Mouse (Mus musculus): Measurements from ENCODE around the gene Pnmal1.
A peak's percentile ranks its signal among the peaks of the same experiment; 100 is the strongest.

Pnmal1 gene

GRCm38 (mm10) chr7:16959539-16960187 lies at the start of gene Pnmal1:
TSS of gene Pnmal1 (plus strand) at chr7:16959679.
- DNase-seq (ENCODE audit: low spot score in 2 of 2) = no peak

DNA sequence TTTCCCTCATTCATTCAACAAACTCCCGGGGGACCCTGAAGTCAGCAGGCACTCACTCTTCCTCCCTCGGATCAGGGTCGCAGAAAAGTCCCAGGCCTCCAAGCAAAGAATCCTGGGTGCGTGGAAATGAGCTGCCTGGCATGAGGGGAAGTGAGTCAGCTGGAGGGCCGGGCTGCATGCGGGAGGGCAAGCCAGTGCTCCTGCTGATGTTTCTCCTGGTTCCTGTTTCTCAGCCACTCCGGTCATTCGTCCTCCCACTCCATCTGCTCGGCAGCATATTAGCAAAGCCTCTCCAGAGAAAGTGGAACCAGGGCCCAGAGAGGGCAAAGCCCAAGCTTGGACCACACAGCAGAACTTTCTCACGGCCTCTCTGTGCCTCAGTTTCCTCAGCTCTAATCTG lies 49.6 kb upstream of the Pnmal1 start:
- no peak for DNase-seq (ENCODE audit: low spot score in 2 of 2)

GRCm38 (mm10) chr7:16911904-16912303 lies 47.6 kb upstream of the Pnmal1 start:
- DNase-seq (ENCODE audit: low spot score in 2 of 2) = no peak

GRCm38 (mm10) chr7:16912360-16912759 lies 47.1 kb upstream of the Pnmal1 start:
- DNase-seq (ENCODE audit: low spot score in 2 of 2) = no peak

GRCm38 (mm10) chr7:16913806-16914452 lies 45.5 kb upstream of the Pnmal1 start:
- DNase-seq (ENCODE audit: low spot score in 2 of 2) = peak; percentile 70 to 81

- DNase-seq (ENCODE audit: low spot score in 2 of 2) = peak in 1 of 2 experiments; percentile 5
These were observed 44.8 kb upstream of the Pnmal1 start for GRCm38 (mm10) chr7:16914453-16915343.

- peak in 1 of 2 experiments; percentile 4 for DNase-seq (ENCODE audit: low spot score in 2 of 2)
These were observed 43.8 kb upstream of the Pnmal1 start for GRCm38 (mm10) chr7:16915461-16916340.

DNA sequence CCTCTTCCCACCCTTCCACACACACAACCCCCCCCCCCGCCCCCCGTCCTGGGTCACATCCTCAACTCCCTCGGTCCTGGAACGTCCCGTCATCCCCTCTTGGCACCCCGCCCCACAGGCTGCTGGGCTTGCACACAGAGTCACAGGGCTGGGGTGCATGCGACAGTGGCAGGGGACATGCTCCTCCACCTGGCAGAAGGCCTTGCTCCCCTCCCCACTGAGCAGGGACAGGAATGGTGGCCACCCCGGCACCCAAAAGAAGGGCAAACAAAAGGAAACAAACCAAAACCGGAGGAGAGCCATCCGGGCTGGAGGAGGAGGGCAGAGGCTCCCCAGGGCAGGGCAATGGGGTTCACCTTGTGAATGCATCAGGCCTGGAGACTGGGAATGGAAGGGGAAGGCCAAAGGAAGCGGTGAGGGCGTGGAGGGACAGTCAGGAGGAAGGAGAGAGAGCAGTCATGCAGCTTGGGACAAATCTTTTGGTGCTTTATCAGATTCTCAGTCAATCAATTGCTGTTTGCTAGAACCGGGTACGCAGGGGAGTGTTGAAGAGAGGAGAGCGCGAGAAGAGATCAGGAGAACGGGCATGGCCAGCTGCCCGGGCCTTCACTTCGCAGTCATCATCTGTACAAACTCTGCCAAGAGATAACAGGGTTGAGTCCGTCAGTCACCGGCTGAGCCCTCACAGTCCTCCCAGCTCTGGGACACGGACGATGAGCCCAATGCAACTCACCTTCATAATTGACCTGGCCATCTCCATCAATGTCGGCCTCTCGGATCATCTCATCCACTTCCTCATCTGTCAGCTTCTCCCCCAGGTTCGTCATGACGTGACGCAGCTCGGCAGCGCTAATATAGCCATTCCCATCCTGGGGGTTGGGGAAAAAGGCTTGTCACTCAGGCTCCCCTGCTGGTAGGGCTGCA lies 42.9 kb upstream of the Pnmal1 start:
- DNase-seq (ENCODE audit: low spot score in 2 of 2) = peak; percentile 4 to 22

DNA sequence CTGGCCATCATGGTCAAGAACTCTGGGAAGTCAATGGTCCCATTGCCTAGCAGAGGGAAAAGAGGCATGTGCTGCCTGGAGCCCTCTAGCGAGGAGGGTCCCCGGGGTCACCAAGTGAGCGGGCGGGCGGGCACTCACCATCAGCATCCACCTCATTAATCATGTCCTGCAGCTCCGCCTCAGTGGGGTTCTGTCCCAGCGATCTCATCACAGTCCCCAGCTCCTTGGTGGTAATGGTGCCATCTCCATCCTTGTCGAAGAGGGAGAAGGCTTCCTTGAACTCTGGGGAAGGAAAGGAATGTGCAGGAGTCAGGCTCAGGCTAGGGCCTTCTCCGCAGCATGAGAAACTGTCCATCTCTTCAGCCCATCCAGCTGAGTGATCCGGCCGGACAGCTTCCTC lies 42.0 kb upstream of the Pnmal1 start:
- no peak for DNase-seq (ENCODE audit: low spot score in 2 of 2)

GRCm38 (mm10) chr7:16918014-16918413 lies 41.5 kb upstream of the Pnmal1 start:
- no peak for DNase-seq (ENCODE audit: low spot score in 2 of 2)

DNA sequence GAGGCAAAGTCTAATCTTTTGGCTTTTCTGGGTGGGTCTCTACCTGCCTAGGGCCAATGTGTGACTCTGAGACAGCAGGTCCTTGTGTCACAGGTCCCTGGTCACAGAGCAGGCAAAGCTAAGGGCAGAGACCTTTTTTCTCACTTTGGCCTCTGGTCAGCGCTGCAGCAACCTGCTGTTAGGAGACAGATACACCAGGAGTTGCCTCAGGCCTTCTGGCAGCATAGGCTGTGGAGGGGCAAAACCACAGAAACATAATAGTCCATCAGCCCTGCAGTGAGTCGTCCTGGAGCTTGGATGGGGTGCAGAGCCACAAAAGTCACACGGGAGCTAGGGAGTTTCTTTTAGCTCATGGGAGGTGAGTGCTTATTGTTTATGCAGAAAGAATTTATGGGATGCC lies 40.8 kb upstream of the Pnmal1 start:
- DNase-seq (ENCODE audit: low spot score in 2 of 2) = no peak

GRCm38 (mm10) chr7:16919395-16920149 lies 39.9 kb upstream of the Pnmal1 start:
- peak in 1 of 2 experiments; percentile 65 for DNase-seq (ENCODE audit: low spot score in 2 of 2)

DNA sequence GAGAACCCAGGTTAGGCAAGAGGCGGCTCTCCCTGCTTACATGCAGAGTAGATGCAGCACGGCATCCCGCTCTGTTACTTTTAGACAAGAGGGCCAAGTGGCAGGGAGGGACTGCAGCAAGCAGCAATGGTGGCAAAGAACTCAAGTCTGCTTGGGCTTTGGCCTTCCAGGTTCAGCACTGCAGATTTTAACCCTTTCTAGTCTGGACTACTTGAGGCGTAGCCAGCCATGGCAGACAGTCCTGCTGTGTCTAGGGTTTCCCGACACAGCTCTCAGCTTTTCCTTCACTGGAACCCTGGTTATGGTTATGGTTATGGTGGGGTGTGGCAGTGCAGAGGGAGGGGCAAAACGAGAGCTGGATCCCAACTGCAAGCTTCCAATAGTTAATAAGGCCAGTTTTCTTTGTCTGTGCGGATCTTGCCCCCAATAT lies 39.3 kb upstream of the Pnmal1 start:
- no peak for DNase-seq (ENCODE audit: low spot score in 2 of 2)

DNA sequence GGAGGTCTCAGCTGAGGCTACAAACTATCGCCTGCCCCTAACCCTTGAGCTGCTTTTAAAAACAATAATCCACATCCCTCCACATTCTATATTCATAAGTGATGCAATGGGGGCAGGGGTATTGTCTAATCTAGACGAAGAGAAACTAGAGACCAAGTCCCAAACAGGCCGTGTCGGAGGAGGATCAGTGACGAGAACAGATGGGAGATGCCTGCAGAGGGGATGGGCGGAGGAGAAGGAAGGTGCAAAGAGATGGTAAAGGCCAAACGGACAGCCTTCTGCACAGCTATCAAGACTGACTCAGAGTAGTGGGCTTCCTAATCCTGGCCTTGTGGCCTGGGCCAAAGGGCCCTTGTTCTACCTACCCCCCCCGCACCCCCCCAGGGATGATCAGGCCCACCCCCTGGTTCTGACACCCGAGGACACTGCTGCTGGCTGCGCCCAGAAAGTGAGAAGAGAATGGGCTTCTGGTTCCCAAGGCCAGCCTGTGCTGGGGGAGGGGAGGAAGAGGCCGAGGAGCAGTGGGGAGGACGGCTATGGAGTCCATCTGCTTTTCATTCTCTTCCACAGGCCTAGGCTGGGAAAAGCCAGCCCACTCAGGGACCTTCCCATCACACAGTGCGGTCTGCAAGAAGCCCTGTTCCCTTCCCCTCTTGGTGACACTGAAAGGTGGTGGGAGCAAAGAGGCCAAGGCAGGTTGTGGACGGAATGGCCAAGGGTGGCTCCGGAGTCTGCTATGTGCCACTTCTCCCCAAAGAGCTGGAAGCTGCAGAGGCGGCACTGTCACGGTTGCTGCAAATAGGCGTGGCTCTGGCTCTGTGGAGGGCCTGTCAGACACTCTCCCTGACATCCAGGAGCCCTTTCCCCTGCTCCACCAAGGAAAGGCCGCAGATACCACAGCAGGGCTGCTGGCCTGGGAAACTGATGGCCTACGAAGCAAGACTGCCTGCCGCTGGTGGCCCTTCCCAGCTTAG lies 38.4 kb upstream of the Pnmal1 start:
- peak in 1 of 2 experiments; percentile 20 for DNase-seq (ENCODE audit: low spot score in 2 of 2)

DNA sequence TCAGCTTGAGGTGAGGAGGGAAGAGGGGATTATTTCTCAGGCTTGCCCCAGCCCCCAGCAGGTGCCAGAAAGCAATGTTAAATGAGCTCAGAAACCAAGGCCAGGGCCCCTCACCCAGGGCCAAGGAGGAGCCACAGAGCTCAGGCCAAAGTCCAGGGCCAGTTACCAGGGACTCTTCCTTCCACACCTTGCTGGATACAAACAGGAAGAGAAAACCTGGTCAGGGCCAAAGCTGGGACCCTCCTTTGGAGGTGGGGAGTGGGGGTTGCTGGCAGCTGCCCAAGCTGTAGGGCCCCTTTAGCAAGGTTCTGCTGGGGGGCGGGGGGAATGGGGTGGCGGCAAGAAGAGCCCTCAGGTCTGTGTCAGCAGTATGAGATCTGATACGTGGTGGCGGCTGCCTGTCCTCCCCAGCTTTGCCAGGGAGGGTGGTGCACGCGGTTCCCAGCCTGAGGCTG lies 37.6 kb upstream of the Pnmal1 start:
- no peak for DNase-seq (ENCODE audit: low spot score in 2 of 2)

- DNase-seq (ENCODE audit: low spot score in 2 of 2) = peak; percentile 49 to 67
These were observed 37.0 kb upstream of the Pnmal1 start for GRCm38 (mm10) chr7:16922360-16922973.

DNA sequence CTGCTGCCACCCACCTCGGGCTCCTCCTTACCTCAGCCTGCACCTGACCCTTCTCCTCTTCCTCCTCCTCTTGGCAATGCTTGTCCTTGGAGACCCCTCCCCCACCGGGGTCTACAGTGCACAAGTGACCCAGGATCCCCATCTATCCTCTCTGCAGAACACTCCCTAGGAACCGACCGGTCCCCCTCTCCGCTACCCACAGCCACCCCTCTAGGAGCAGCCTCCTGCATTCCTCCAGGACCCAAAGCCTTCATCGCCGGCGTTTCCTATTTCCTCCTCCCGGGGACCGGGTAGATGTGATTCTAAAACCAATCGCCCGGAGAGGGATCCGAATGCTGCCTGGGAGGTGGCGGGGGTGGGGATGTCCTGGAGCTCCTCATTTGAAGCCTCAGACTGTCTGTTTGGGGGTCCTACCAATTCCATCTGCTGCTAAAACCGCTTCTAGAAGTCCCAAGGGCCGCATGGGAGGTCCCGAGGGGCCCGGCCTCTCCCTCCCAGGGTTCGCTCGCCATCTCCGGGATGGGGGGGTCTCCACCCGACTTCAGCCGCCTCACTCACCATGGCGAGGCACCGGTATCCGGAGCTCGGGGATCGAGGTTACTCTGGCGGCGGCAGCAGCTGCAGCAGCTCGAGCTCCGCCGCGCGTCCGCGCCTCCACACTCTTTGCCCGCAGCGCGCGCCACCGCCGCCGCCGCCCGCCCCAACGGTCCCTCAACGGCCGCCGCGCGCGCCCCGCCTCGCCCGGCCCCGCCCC lies 36.0 kb upstream of the Pnmal1 start:
- no peak for DNase-seq (ENCODE audit: low spot score in 2 of 2)

Measured in spleen, postnatal 10 days (tissue).